Mouse (Mus musculus) lung, postnatal 0 days (tissue): ENCODE measurements around the gene St6galnac3. TPM values are rescaled to one million over a fixed set of nuclear protein-coding genes. Genes with fewer than 3 reads are reported as not detected.

Source experiments
- ATAC-seq: fragments of 200-750 bp; cut with Nextera tagmentation; 2 replicates; pipeline ENCODE4 v1.8.0; 2017; ENCODE audit warnings: moderate library complexity
- DNase-seq: peaks from one replicate; pipeline ENCODE4 v3.0.0-alpha.2; 2016; ENCODE audit warnings: low spot score
- H3K27ac ChIP-seq: fragments of 300-500 bp; sonication (generic); 2 replicates; pipeline ENCODE4 v1.5.1; 2014; ENCODE audit warnings: antibody characterized with exemption, mild to moderate bottlenecking, low read length, mixed read lengths
- H3K27me3 ChIP-seq: fragments of 300-500 bp; sonication (generic); replicated peaks from 2 replicates; pipeline ENCODE4 v1.6.1; 2014; ENCODE audit warnings: low read length, mixed read lengths; ENCODE audit not compliant: insufficient read depth
- H3K36me3 ChIP-seq: fragments of 300-500 bp; sonication (generic); 2 replicates; pipeline ENCODE4 v1.6.1; 2014; ENCODE audit warnings: low read length, mixed read lengths; ENCODE audit not compliant: insufficient read depth
- H3K4me1 ChIP-seq: fragments of 300-500 bp; sonication (generic); 2 replicates; pipeline ENCODE4 v1.6.1; 2014; ENCODE audit warnings: antibody characterized with exemption, low read depth, low read length, mixed read lengths; ENCODE audit not compliant: insufficient read depth
- H3K4me2 ChIP-seq: fragments of 300-500 bp; sonication (generic); replicated peaks from 2 replicates; pipeline ENCODE4 v1.6.1; 2014; ENCODE audit warnings: low read depth, mild to moderate bottlenecking, low read length, moderate library complexity, mixed read lengths
- H3K4me3 ChIP-seq: fragments of 300-500 bp; sonication (generic); 2 replicates; pipeline ENCODE4 v1.5.1; 2014; ENCODE audit warnings: low read depth, low read length
- H3K9ac ChIP-seq: fragments of 300-500 bp; sonication (generic); replicated peaks from 2 replicates; pipeline ENCODE4 v1.6.1; 2014; ENCODE audit warnings: low read depth, mild to moderate bottlenecking
- H3K9me3 ChIP-seq: fragments of 300-500 bp; sonication (generic); 2 replicates; pipeline ENCODE4 v1.6.1; 2016; ENCODE audit warnings: low read length, mixed read lengths
- CTCF ChIP-seq: IDR thresholded peaks from 2 replicates; pipeline ENCODE4 v1.5.1; 2016; ENCODE audit warnings: antibody characterized with exemption, mild to moderate bottlenecking
- EP300 ChIP-seq: IDR thresholded peaks from 2 replicates; pipeline ENCODE4 v1.6.1; 2016; ENCODE audit warnings: antibody characterized with exemption, mild to moderate bottlenecking, control low read depth
- whole genome bisulfite sequencing: fragments of 180-500 bp; shearing (Covaris S2); extraction: QIAGEN DNeasy Blood & Tissue Kit; methylation state at CpG from one replicate; pipeline ENCODE4 v1.1.7; 2014; 5-methylcytosine and 5-hydroxymethylcytosine counted together
- polyA plus RNA-seq: library from polyadenylated mRNA; unstranded; fragments of >200 nt; fragmentation: Nextera tagmentation; extraction: Ambion mirVana; gene quantifications from 2 replicates; pipeline ENCODE4 v1.2.1, GENCODE M21; 2015

The St6galnac3 gene
- polyA plus RNA-seq, 1 experiment from 2014 or later: 12.9 TPM

DNA sequence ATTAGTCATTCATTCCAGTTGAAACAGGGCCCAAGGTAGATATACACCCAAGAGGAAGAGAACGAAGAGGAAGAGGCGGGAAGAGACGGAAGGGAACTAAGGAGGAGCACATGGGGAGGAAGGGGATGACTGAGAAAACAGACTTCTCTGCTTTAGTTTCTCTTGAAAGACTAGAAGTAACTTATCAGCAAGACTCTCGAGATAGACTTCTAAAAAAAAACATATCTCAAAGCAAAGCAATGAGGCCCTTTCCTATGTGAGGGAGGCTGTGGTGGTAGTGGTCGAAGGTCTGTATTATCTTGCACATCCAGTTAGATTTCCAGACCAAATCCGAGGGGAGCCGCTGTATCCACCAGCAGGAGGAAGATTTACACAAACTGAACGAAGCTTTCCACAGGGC is 50.6 kb downstream of the St6galnac3 start:
- TF ChIP-seq CTCF (no peak), EP300 (no peak)
- no peak for ATAC-seq
- no peak overlapping the region for H3K9ac ChIP-seq
- no peaks in the 10 kb centered on the region for H3K27me3 ChIP-seq
- no peaks in the 10 kb centered on the region for H3K4me1 ChIP-seq
- H3K4me2 ChIP-seq: no peak overlapping the region
- H3K36me3 ChIP-seq: no peaks in the 10 kb centered on the region
- H3K4me3 ChIP-seq: no peak overlapping the region
- no peak for DNase-seq
- H3K27ac ChIP-seq: no peak overlapping the region
- no peaks in the 10 kb centered on the region for H3K9me3 ChIP-seq
- 84% methylated on average over 8 of the region's 8 CpGs for WGBS

DNA sequence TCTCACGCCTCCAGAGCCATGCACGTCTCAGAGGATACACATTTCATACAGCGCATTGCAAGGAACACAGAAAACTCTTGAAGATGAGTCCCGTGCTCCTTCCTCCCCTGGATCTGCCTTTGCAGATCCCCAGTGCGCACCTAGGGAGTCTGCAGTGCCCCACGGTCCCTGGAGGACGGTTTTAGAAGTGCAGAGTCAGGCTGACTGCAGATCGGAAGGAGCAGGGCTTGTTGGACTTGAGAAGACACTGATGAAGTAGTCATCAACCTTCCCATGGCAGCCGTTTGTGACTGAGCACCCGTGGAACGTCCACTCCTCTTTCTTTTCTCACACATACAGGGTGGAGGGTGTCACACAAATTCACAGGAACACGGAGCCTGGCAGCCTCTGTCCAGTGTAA is 51.5 kb downstream of the St6galnac3 start:
- H3K36me3 ChIP-seq: no peaks in the 10 kb centered on the region
- no peaks in the 10 kb centered on the region for H3K27me3 ChIP-seq
- H3K27ac ChIP-seq: no peak overlapping the region
- H3K9me3 ChIP-seq: no peaks in the 10 kb centered on the region
- DNase-seq (no peak), ATAC-seq (no peak)
- 78% methylated on average over 12 of the region's 12 CpGs for WGBS
- H3K4me3 ChIP-seq: no peak overlapping the region
- no peak for TF ChIP-seq EP300
- no peak for TF ChIP-seq CTCF
- H3K4me1 ChIP-seq: no peaks in the 10 kb centered on the region
- H3K9ac ChIP-seq: no peak overlapping the region
- no peak overlapping the region for H3K4me2 ChIP-seq

DNA sequence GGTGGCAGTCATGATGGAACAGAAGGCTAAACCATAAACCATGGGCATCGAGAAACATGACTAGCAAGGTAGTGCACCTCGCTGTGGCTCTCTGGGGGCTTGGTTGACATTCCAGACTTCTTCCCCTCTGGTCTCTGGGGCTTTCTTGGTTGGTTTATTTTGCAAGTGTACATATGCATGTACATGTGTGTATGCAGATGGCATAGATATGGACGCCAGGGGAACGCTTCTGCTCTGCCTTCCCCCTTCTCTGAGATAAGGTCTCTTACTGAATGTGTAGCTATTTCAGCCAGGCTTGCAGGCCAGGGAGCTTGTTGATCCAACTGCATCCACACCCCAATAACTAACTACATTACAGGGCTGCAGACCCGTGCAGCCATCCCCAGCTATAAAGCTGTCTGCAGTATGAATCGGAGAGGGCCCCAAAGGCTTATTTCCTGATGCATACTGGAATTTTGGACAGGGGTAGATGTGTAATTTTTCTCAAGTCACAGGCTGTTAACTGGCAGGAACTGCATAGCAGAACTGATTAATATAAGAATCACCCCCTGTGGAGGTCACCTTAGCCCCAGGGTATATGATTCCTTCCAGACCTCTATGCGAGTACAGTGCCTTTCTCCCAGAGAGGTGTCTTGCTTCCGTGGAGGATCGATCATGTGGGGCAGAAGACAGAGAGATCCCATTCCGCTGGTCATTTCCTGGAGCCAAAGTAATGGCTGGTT is 53.9 kb downstream of the St6galnac3 start:
- WGBS: 92% methylated on average over 10 of the region's 10 CpGs
- no peaks in the 10 kb centered on the region for H3K4me1 ChIP-seq
- no peak for ATAC-seq
- no peaks in the 10 kb centered on the region for H3K36me3 ChIP-seq
- H3K9me3 ChIP-seq: no peaks in the 10 kb centered on the region
- no peak overlapping the region for H3K27ac ChIP-seq
- no peak overlapping the region for H3K9ac ChIP-seq
- H3K4me3 ChIP-seq: no peak overlapping the region
- H3K4me2 ChIP-seq: no peak overlapping the region
- H3K27me3 ChIP-seq: no peaks in the 10 kb centered on the region
- DNase-seq: no peak
- TF ChIP-seq EP300: no peak
- no peak for TF ChIP-seq CTCF

DNA sequence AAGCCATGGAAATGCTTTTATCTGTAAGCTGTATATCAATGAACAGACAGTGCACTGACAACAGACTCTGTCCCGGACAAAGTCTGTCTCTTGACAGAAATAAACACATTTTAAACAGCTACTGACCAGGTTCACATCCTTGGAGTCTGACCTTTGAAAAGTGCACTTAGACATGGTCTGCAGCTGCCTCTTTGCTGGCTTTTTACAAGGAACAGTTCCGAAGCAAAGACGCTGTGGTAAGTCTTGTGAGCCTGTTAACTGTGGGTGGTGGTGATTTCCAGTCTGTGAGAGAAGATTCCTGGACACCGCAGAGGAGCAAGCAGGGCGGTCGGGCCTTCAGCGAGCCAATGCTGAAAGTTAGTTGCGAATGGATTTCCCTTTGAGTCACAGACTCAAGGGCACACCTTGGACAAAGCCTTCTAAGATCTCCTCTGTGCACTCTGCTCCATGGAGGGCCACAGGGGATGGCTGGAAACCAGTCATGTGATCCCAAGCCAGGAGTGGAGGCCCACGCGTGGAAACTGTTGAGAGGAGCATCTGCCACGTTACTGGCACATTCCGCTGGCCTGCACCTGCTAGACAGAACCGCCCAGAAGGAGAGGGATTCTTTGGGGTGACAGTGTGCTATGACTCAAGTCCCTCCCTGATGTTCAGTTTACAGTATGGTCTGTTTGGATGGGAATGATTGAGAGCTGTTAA is 55.1 kb downstream of the St6galnac3 start:
- H3K36me3 ChIP-seq: no peaks in the 10 kb centered on the region
- ATAC-seq: no peak
- H3K27me3 ChIP-seq: no peaks in the 10 kb centered on the region
- H3K9me3 ChIP-seq: no peaks in the 10 kb centered on the region
- no peaks in the 10 kb centered on the region for H3K4me1 ChIP-seq
- no peak overlapping the region for H3K4me3 ChIP-seq
- TF ChIP-seq CTCF: no peak
- no peak for TF ChIP-seq EP300
- no peak for DNase-seq
- H3K27ac ChIP-seq: no peak overlapping the region
- WGBS: 87% methylated on average over 13 of the region's 13 CpGs
- no peak overlapping the region for H3K9ac ChIP-seq
- no peak overlapping the region for H3K4me2 ChIP-seq

DNA sequence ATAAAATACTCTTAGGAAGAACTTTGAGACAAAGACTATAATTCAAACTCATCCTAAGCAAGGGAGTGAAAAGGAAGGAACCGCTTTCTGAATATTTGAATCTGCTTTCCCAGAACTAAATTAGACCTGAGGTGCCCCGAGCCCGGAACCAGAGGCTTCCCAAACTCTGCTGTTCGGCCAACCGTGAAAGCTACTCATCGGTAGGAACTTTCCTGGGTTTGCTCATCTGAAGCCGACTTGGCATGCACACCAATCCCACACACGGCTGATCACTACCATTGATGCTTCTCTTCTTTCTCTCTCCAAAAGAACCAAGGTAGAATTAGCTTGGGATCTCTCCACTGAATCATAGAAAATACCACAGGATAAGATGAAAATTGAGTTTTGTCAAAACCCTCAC is 55.6 kb downstream of the St6galnac3 start:
- no peaks in the 10 kb centered on the region for H3K36me3 ChIP-seq
- no peak overlapping the region for H3K4me3 ChIP-seq
- no peak for DNase-seq
- no peak overlapping the region for H3K9ac ChIP-seq
- no peaks in the 10 kb centered on the region for H3K27me3 ChIP-seq
- no peak for ATAC-seq
- WGBS: 86% methylated on average over 8 of the region's 8 CpGs
- H3K27ac ChIP-seq: no peak overlapping the region
- TF ChIP-seq CTCF (no peak), EP300 (no peak)
- H3K4me2 ChIP-seq: no peak overlapping the region
- H3K9me3 ChIP-seq: no peaks in the 10 kb centered on the region
- no peaks in the 10 kb centered on the region for H3K4me1 ChIP-seq

DNA sequence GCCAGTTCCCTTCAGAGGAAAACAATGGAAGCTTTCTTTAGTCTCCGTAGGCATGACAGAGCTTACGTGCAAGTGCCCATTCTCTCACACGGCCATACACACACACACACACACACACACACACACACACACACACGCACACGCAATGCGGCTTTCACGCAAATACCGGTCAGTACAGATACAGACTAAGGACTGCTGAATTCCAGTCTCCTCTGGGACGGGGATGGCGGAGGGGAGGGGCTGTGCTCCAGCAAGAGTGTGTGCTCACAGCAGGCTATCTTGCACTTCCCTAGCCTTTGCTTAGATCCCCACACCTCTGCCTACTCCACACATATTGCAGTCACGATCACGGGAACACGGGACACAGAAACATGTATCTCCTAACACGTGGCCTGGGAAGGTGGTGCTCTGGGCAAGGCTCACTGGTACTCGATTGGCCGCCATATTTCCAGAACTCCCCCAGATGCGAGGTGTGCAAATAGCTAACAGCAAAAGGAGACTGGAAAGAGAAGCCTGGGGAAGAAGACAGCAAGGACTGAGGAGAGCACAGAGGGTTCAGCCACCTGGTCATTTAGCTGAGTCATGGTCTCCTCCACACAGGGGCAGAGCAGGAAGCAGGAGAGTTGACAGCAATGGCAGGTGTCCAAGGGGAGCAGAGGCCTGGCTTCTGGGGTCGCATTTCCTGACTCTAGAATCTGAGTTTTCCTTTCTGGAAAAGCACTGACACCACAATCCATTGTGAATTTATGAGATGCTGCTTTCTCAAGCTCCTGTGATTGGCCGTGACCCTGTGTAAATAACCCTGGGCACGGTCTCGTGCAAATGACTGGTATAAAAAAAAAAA is 56.3 kb downstream of the St6galnac3 start:
- H3K4me3 ChIP-seq: no peak overlapping the region
- no peak overlapping the region for H3K4me2 ChIP-seq
- H3K27ac ChIP-seq: no peak overlapping the region
- DNase-seq: peak; percentile 41
- no peaks in the 10 kb centered on the region for H3K9me3 ChIP-seq
- no peaks in the 10 kb centered on the region for H3K27me3 ChIP-seq
- WGBS: 61% methylated on average over 21 of the region's 21 CpGs
- ATAC-seq: peak; percentile 35
- TF ChIP-seq CTCF (no peak), EP300 (no peak)
- no peak overlapping the region for H3K9ac ChIP-seq
- no peaks in the 10 kb centered on the region for H3K36me3 ChIP-seq
- H3K4me1 ChIP-seq: no peaks in the 10 kb centered on the region
